Mouse (Mus musculus) layer of hippocampus, adult 6 months (tissue): ENCODE results near the gene Fastkd2. TPM values are rescaled to one million over a fixed set of nuclear protein-coding genes. Genes with fewer than 3 reads are reported as not detected.

Experiments
- long read RNA-seq, 2 experiments: library from polyadenylated mRNA; unstranded; transcript quantifications; one replicate each; pipeline ENCODE4 v2.0.0; 2019 to 2020
- polyA plus RNA-seq: library from polyadenylated mRNA; unstranded; fragments of <200 nt; fragmentation: Nextera tagmentation; gene quantifications from 2 replicates; pipeline ENCODE4 v1.2.3, GENCODE M21; 2021

Fastkd2 gene
- 22.5 and 22.7 TPM in 2 replicates for polyA plus RNA-seq
- long read RNA-seq, experiment 1, full-length matches to known transcripts: 24 of 43 reads
- long read RNA-seq, experiment 1, partial matches to known transcripts: 10 of 43 reads
- long read RNA-seq, experiment 1, other reads (novel, unspliced or antisense): 9 of 43 reads
- long read RNA-seq, experiment 2, full-length matches to known transcripts: 123 of 162 reads
- long read RNA-seq, experiment 2, partial matches to known transcripts: 10 of 162 reads
- long read RNA-seq, experiment 2, other reads (novel, unspliced or antisense): 29 of 162 reads

GRCm38 (mm10) chr1:63730240-63730771, at the start of gene Fastkd2, which contains the start of gene Mdh1b:
Fastkd2 (plus strand) TSS chr1:63730614.
Mdh1b (minus strand) TSS chr1:63730318.

DNA sequence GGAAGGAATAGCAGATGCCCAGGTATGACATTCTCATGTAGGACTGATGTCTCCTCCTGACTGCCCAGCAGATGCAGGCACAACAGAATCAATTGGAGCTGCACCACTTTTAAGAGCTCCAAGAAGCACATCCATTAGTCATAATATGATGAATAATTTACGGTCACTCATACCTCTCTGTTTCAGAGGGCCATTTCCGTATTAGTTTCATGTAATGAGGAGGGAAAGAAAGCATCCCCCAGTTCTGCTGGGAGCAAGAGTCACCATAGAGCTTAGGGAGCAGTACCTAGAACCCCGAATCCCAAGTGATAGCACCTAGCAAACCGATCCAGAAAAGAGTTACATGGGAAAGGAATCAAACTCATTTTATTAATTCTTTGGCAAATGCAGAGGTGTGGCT, 43.6 kb upstream of the Fastkd2 start, which contains the start of gene Dytn:
Gene Dytn, minus strand, starts transcription at position 101 of the 400 bp plus-strand sequence.

DNA sequence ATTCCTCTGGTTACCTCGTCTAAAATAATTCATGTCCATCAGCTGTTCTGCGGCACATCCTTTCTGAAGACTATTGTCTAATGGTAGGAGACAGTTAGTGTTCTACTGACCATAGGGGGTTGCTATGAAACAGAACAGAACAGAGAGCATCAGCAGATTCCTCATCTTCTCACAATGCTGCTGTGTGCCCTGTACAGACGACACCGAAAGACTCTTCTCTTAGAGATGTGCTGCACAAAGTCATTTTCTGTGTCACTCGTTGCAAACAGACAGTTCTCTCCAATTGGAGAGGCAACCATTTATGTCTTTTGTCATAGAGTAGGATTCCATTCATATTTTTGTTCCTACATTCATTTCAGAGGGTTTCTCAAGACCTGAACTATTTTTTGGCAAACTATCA, 38.8 kb downstream of the Fastkd2 start, which contains the start of gene 4933402D24Rik:
Gene 4933402D24Rik, minus strand, starts transcription at position 101 of the 400 bp plus-strand sequence.

Other genes starting within 250 kb of the Fastkd2 start
- not detected in 2 replicates for gene Gm39653, start 114.6 kb upstream of the Fastkd2 start, polyA plus RNA-seq
- gene Dytn, start 43.7 kb upstream of the Fastkd2 start, polyA plus RNA-seq: not detected in 2 replicates
- 1.8 and 2.5 TPM in 2 replicates for gene Mdh1b, start 296 bp upstream of the Fastkd2 start, polyA plus RNA-seq
- 0.10 and 0.13 TPM in 2 replicates for gene 4933402D24Rik, start 38.7 kb downstream of the Fastkd2 start, polyA plus RNA-seq